Mouse (Mus musculus) spleen, adult 2 months (tissue): ENCODE data around the gene Gm21969. TPM values are rescaled to one million over a fixed set of nuclear protein-coding genes. Genes with fewer than 3 reads are reported as not detected.

Experiments used
- DNase-seq, 2 experiments: peaks; one replicate each; pipeline versions ENCODE4 v3.0.0 to v3.0.0-alpha.2; 2012 to 2021; ENCODE audit warnings: low spot score in 2 of 2, low read depth in 1 of 2
- H3K27ac ChIP-seq: fragments of 200-500 bp; 2 replicates; pipeline ENCODE4 v1.5.1; 2012; ENCODE audit warnings: low read length, inconsistent platforms; ENCODE audit not compliant: insufficient read depth
- H3K27me3 ChIP-seq: fragments of 200-500 bp; 2 replicates; pipeline ENCODE4 v1.6.1; 2012; ENCODE audit warnings: mild to moderate bottlenecking, moderate library complexity, low read length, inconsistent platforms; ENCODE audit not compliant: control insufficient read depth, insufficient read depth
- H3K36me3 ChIP-seq: fragments of 200-500 bp; 2 replicates; pipeline ENCODE4 v1.6.1; 2012; ENCODE audit warnings: mild to moderate bottlenecking, low read length, inconsistent platforms; ENCODE audit not compliant: control insufficient read depth, insufficient read depth
- H3K4me1 ChIP-seq: fragments of 200-500 bp; 2 replicates; pipeline ENCODE4 v1.6.1; 2011; ENCODE audit warnings: inconsistent platforms; ENCODE audit not compliant: control insufficient read depth, insufficient read depth, insufficient read length
- H3K4me3 ChIP-seq: fragments of 200-500 bp; 2 replicates; pipeline ENCODE4 v1.5.1; 2011; ENCODE audit warnings: mild to moderate bottlenecking, inconsistent platforms; ENCODE audit not compliant: insufficient read depth, insufficient read length; ENCODE audit errors: extremely low read depth
- CTCF ChIP-seq: fragments of 200-500 bp; IDR thresholded peaks from 2 replicates; pipeline ENCODE4 v1.5.1; 2011; ENCODE audit warnings: mild to moderate bottlenecking, inconsistent platforms; ENCODE audit not compliant: insufficient read depth, insufficient read length, insufficient replicate concordance; ENCODE audit errors: extremely low read depth
- POLR2A ChIP-seq: fragments of 200-500 bp; IDR thresholded peaks from 2 replicates; pipeline ENCODE4 v1.6.1; 2011; ENCODE audit warnings: low read depth, low read length, inconsistent platforms
- WGBS: fragments of 180-500 bp; shearing (Covaris S2); methylation state at CpG from one replicate; pipeline ENCODE4 v1.1.7; 2018; 5-methylcytosine and 5-hydroxymethylcytosine counted together
- polyA plus RNA-seq: library from polyadenylated mRNA; depleted of rRNA; stranded (reverse); fragments of >200 nt; gene quantifications from 2 replicates; pipeline ENCODE4 v1.2.3, GENCODE M21; 2012

Gm21969 gene
- polyA plus RNA-seq, 1 experiment, result 0.01 TPM

DNA sequence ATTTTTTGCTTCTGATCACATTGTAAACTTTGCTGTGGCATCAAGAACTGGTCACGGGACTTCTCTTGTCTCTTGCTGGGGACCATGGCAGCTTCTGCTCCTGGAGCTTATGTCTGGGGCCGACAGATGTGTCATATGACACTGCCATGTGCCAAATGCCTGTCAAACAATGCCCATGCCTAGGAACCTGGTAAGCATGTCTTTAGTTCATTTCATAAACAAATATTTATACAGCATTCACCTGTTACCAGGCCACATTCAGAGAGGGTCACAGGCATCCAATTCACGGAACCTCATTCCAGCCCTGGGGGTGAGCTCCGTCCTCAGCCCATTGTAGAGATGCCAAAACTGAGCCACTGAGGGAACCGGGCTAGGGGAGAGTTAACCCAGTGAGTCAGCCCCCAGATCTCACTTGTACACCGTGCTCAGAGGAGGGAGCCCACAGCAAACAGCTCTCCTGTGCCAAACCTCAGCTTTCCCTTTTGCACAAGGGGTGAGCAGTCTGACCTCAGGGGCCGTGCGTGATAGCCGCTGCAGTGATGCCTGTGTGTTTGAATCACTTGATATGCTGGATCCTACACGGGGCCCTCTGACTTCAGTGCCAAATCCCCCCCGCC, 19.2 kb upstream of the Gm21969 start:
- WGBS, result 81% methylated on average over 11 of the region's 11 CpGs
- Histone ChIP-seq H3K27me3 (no peaks in the 10 kb centered on the region), H3K4me3 (no peak overlapping the region), H3K4me1 (peaks cover 14% of the 10 kb centered on the region; the same call in 1 of the 2 replicates), H3K36me3 (no peaks in the 10 kb centered on the region), H3K27ac (no peak overlapping the region)
- no peak for DNase-seq
- no peak for TF ChIP-seq POLR2A

DNA sequence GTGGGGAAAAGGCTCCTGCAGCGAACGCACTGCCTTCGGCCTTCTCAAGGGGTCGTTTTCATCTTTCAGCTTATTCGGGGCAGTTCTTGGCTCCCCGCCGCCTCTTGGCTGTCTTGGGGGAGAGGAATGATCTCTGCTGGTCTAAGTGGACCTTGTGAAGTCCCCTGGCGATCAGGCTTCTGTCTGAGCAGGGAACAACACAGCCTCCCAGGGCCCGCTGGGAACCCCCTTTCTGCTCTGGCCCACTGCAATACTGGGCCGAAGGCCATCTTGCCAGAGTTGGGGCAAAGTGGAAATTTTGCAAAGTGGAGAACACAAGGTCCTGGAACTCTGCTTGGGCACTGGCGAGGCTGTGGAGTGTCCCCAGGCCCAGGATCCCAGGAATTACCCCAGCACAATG, 18.3 kb upstream of the Gm21969 start:
- no peak for DNase-seq
- no peaks in the 10 kb centered on the region for H3K36me3 ChIP-seq
- no peaks in the 10 kb centered on the region for H3K27me3 ChIP-seq
- WGBS, result 86% methylated on average over 11 of the region's 11 CpGs
- peaks cover 14% of the 10 kb centered on the region; the same call in 1 of the 2 replicates for H3K4me1 ChIP-seq
- H3K4me3 ChIP-seq, result no peak overlapping the region
- H3K27ac ChIP-seq, result peak overlapping the region; percentile 22; the same call in 1 of the 2 replicates
- no peak for TF ChIP-seq CTCF
- TF ChIP-seq POLR2A, result no peak

DNA sequence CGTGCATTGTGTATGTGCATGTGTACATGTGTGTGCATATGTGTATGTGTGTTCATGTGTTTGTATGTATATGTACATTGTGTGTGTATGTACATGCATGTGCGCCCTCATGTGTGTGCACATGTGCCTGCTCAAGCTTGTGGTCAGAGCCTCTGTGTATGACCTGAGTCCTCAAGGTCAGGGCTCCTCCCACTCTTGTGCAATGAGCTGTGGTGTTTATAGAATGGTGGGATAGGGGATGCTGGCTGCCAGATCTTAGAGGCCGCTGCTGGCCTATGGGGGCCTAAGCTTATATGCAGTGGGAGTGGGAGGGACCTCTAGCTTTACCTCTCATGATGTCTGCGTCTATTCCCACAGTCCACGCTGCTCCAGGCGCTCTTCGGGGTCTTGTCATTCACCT, 17.3 kb upstream of the Gm21969 start:
- no peak for TF ChIP-seq CTCF
- no peak for TF ChIP-seq POLR2A
- Histone ChIP-seq H3K27me3 (no peaks in the 10 kb centered on the region), H3K36me3 (no peaks in the 10 kb centered on the region), H3K4me3 (no peak overlapping the region), H3K27ac (no peak overlapping the region), H3K4me1 (peaks cover 14% of the 10 kb centered on the region; the same call in 1 of the 2 replicates)
- WGBS, result 90% methylated on average over 7 of the region's 7 CpGs
- no peak for DNase-seq

DNA sequence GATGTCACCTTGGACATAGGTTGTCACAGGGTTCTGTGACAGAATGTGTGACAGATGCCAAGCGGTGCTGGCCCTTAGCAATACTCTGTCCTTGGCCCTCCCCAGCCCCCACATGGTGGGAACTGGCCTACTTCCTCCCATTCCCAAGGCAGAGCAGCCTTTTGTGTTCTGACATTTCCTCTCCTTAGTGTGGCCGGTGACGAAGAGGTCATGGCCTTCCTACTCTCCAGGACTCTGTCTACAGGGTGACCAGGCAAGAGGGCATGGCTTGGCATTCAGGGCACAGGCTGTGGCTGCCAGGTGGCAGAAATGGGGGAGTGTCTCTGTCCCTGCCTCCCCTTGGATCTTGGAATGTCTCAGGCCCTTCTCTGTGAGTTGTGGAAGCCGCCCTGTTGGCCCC, 15.6 kb upstream of the Gm21969 start:
- Histone ChIP-seq H3K36me3 (no peaks in the 10 kb centered on the region), H3K4me1 (peaks cover 4% of the 10 kb centered on the region; the same call in 1 of the 2 replicates), H3K4me3 (no peak overlapping the region), H3K27me3 (no peaks in the 10 kb centered on the region), H3K27ac (0 out of 2 replicates have a peak overlapping the region, but pooled peaks have one; percentile 6)
- TF ChIP-seq POLR2A (no peak), CTCF (no peak)
- no peak for DNase-seq
- 86% methylated on average over 4 of the region's 4 CpGs for WGBS

DNA sequence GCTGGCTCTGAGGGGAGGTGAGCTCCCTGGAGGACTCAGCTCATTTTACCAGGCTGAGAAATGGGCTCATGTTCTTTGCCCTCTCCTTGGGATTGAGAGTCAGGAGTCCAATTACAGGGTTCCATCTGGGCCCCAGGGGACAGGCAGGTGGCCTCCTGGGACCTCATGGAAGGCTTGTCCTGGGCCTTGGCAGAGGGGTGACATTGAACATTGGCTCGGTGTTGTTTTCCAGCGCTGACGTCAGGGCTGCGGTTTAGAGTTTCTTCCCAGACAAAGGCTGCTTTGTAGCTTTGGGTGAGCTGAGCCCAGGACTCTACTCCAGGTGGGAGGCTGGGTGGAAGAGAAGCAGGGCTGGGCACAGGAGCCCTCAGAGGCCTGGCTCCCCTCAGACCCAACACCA, 15.2 kb upstream of the Gm21969 start:
- H3K4me1 ChIP-seq, result peaks cover 4% of the 10 kb centered on the region; the same call in 1 of the 2 replicates
- TF ChIP-seq CTCF (no peak), POLR2A (no peak)
- H3K4me3 ChIP-seq, result no peak overlapping the region
- DNase-seq, result no peak
- 0 out of 2 replicates have a peak overlapping the region, but pooled peaks have one; percentile 6 for H3K27ac ChIP-seq
- 95% methylated on average over 4 of the region's 4 CpGs for WGBS
- H3K36me3 ChIP-seq, result no peaks in the 10 kb centered on the region
- no peaks in the 10 kb centered on the region for H3K27me3 ChIP-seq

DNA sequence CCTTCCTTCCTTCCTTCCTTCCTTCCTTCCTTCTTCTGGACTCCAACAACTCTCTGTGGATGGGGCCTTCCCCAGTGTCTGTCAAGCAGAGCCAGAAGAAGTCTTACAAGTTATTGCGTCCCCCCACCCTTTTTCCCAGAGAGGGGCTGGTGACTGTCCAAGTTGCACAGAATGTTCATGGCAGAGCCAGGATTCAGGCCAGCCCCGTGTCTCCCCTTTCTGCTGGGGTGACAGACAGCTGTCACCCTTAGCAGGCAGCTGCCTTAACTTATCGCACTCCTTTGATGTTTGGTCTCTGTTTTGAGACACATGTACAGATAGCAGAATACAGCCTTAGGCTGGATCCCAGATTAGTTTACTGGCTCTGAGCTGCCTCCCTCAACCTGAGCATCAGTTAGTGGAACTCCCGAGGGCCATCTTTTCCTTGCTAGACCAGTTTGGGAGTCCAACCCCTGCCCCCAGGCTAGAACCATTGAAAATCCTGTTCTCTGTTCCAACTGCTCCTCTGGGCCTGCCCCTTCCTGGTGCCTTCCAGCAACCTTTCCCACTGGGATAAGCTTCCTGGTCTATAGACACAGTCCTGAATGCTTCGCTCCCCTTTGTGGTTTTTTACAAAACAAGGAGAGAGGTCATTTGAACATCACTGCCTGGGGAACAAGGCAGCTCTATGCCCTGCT, 13.5 kb upstream of the Gm21969 start:
- WGBS, result 93% methylated on average over 5 of the region's 5 CpGs
- no peak for DNase-seq
- Histone ChIP-seq H3K4me3 (no peak overlapping the region), H3K4me1 (no peaks in the 10 kb centered on the region), H3K36me3 (no peaks in the 10 kb centered on the region), H3K27ac (no peak overlapping the region), H3K27me3 (no peaks in the 10 kb centered on the region)
- TF ChIP-seq POLR2A, result no peak
- no peak for TF ChIP-seq CTCF

DNA sequence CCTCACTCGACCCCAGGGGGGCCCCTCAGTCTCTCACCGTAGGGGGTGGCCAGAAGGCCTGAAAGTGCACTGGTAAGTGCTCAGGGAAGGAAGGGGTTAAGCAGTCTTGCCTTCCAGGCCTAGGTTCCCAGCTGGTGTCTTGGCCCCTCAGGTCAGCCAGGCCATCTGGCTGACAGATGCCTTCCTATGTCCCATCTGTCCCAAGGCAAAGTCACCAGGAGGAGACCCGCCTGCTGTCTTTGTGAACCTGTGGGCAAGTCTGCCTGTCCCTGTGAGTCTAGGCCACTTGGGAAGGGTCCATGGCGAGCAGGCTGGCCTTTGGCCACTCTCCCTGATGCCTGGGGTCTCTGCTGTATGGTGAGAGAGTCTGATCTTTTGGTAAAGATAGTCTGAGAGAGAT, 12.5 kb upstream of the Gm21969 start:
- TF ChIP-seq POLR2A (no peak), CTCF (no peak)
- Histone ChIP-seq H3K27ac (no peak overlapping the region), H3K4me1 (no peaks in the 10 kb centered on the region), H3K36me3 (no peaks in the 10 kb centered on the region), H3K27me3 (no peaks in the 10 kb centered on the region), H3K4me3 (no peak overlapping the region)
- WGBS, result 73% methylated on average over 4 of the region's 4 CpGs
- no peak for DNase-seq
